Mouse (Mus musculus): Measurements from ENCODE around the gene Ppm1j.
"Not testable (repeated sequence)": the region's sequence is repeated elsewhere in the genome, so short reads cannot be mapped to it uniquely, and the experiment has no call there.

Gene Ppm1j

GRCm38 (mm10) chr3:104813227-104813626, 32.4 kb downstream of the Ppm1j start:
- not testable (repeated sequence) for DNase-seq (ENCODE audit: low spot score)

GRCm38 (mm10) chr3:104814746-104815145, 33.9 kb downstream of the Ppm1j start:
- no peak for DNase-seq (ENCODE audit: low spot score)

- DNase-seq (ENCODE audit: low spot score), result no peak
Measured at GRCm38 (mm10) chr3:104815346-104815745, 34.5 kb downstream of the Ppm1j start.

GRCm38 (mm10) chr3:104816130-104816529, 35.3 kb downstream of the Ppm1j start:
- DNase-seq (ENCODE audit: low spot score), result no peak

GRCm38 (mm10) chr3:104817481-104817990, 36.7 kb downstream of the Ppm1j start:
- DNase-seq (ENCODE audit: low spot score), result peak; percentile 61

- DNase-seq (ENCODE audit: low spot score), result peak; percentile 85
Measured at GRCm38 (mm10) chr3:104817991-104818748, 37.3 kb downstream of the Ppm1j start, which contains the start of gene Mov10. Gene Mov10, minus strand, starts transcription at chr3:104818563.

- DNase-seq (ENCODE audit: low spot score), result no peak
Measured at GRCm38 (mm10) chr3:104818749-104819134, 37.9 kb downstream of the Ppm1j start.

GRCm38 (mm10) chr3:104820426-104820825, 39.6 kb downstream of the Ppm1j start:
- no peak for DNase-seq (ENCODE audit: low spot score)

- no peak for DNase-seq (ENCODE audit: low spot score)
Measured at GRCm38 (mm10) chr3:104822413-104822812, 41.6 kb downstream of the Ppm1j start.
